Mouse (Mus musculus): ENCODE data around the gene Adora2b. TPM values are rescaled to one million over a fixed set of nuclear protein-coding genes. Genes with fewer than 3 reads are reported as not detected.

Gene Adora2b
- polyA plus RNA-seq, 1 experiment, result 5.4 TPM

- no peak overlapping the region for H3K4me3 ChIP-seq (ENCODE audit: insufficient read depth, low read depth, low read length)
- no peak overlapping the region for H3K27ac ChIP-seq (ENCODE audit: insufficient read depth, low read depth, low read length)
- WGBS, result 80% methylated on average over 6 of the region's 6 CpGs
- H3K27me3 ChIP-seq (replicated peaks; ENCODE audit: control insufficient read depth, insufficient read depth, low read length), result no peaks in the 10 kb centered on the region
- no peaks in the 10 kb centered on the region for H3K4me1 ChIP-seq (ENCODE audit: control insufficient read depth, insufficient read depth, low read length)
- no peak for DNase-seq
- no peaks in the 10 kb centered on the region; the same call in 1 of the 2 replicates for H3K36me3 ChIP-seq (ENCODE audit: control insufficient read depth, insufficient read depth, low read length)
- no peak for TF ChIP-seq POLR2A (IDR thresholded peaks at IDR 0.05; ENCODE audit: low read depth, low read length)
- TF ChIP-seq CTCF (conservative IDR thresholded peaks at IDR 0.05; ENCODE audit: insufficient read depth, insufficient read length, low read depth, low read length), result no peak
Measured at GRCm38 (mm10) chr11:62298883-62299282, 50.1 kb downstream of the Adora2b start.

DNA sequence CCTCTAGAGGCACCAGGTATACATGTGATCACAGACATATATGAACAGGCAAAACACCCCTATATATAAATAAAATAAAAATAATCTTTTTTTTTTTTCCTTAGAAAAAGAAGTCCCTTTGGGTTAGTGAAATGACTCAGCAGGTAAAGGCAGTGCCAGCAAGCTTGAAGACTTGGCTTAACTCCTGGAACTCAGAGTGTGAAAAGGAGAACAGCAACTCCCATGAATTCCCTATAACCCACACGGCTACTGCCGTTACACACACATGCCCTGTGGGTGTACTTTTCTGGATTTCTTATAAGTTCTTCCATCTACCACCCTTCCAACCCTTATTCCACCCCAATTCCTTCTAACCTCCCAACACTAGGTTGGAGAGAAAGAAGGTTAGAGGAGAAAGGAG is 57.1 kb downstream of the Adora2b start:
- H3K36me3 ChIP-seq (ENCODE audit: control insufficient read depth, insufficient read depth, low read length), result peaks cover 6% of the 10 kb centered on the region
- no peaks in the 10 kb centered on the region for H3K4me1 ChIP-seq (ENCODE audit: control insufficient read depth, insufficient read depth, low read length)
- no peak overlapping the region for H3K27ac ChIP-seq (ENCODE audit: insufficient read depth, low read depth, low read length)
- no peaks in the 10 kb centered on the region for H3K27me3 ChIP-seq (replicated peaks; ENCODE audit: control insufficient read depth, insufficient read depth, low read length)
- no peak overlapping the region for H3K4me3 ChIP-seq (ENCODE audit: insufficient read depth, low read depth, low read length)
- TF ChIP-seq POLR2A (IDR thresholded peaks at IDR 0.05; ENCODE audit: low read depth, low read length) (no peak), CTCF (conservative IDR thresholded peaks at IDR 0.05; ENCODE audit: insufficient read depth, insufficient read length, low read depth, low read length) (no peak)
- DNase-seq, result no peak
- 66% methylated on average over 2 of the region's 2 CpGs for WGBS

DNA sequence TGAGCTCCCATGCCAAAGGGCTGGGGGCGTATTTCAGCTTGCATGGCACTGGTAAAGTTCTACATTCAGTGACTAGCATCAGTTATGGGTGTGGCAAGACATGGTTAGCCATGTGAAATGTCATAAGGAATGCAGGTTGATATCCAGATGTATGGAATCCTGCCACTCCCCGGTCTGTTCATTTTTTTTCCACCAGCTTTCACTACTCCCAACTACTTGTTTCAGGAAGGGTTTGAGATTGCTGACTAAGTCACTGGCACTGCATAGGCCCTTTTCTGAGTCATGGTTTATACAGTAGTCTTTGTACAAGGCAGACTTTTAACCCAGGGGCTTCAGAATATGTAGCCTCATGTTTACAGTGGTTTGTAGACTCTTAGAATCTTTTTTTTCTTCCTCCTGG is 60.5 kb downstream of the Adora2b start:
- H3K36me3 ChIP-seq (ENCODE audit: control insufficient read depth, insufficient read depth, low read length), result peaks cover 10% of the 10 kb centered on the region
- H3K27ac ChIP-seq (ENCODE audit: insufficient read depth, low read depth, low read length), result no peak overlapping the region
- H3K27me3 ChIP-seq (replicated peaks; ENCODE audit: control insufficient read depth, insufficient read depth, low read length), result no peaks in the 10 kb centered on the region
- 95% methylated on average over 2 of the region's 2 CpGs for WGBS
- no peaks in the 10 kb centered on the region for H3K4me1 ChIP-seq (ENCODE audit: control insufficient read depth, insufficient read depth, low read length)
- DNase-seq, result no peak
- no peak overlapping the region for H3K4me3 ChIP-seq (ENCODE audit: insufficient read depth, low read depth, low read length)
- no peak for TF ChIP-seq CTCF (conservative IDR thresholded peaks at IDR 0.05; ENCODE audit: insufficient read depth, insufficient read length, low read depth, low read length)
- no peak for TF ChIP-seq POLR2A (IDR thresholded peaks at IDR 0.05; ENCODE audit: low read depth, low read length)

GRCm38 (mm10) chr11:62314984-62315383 is 66.2 kb downstream of the Adora2b start:
- no peak for DNase-seq
- no peak for TF ChIP-seq CTCF (conservative IDR thresholded peaks at IDR 0.05; ENCODE audit: insufficient read depth, insufficient read length, low read depth, low read length)
- no peak for TF ChIP-seq POLR2A (IDR thresholded peaks at IDR 0.05; ENCODE audit: low read depth, low read length)
- H3K4me3 ChIP-seq (ENCODE audit: insufficient read depth, low read depth, low read length), result no peak overlapping the region
- H3K27ac ChIP-seq (ENCODE audit: insufficient read depth, low read depth, low read length), result no peak overlapping the region
- H3K36me3 ChIP-seq (ENCODE audit: control insufficient read depth, insufficient read depth, low read length), result peaks cover 21% of the 10 kb centered on the region
- H3K27me3 ChIP-seq (replicated peaks; ENCODE audit: control insufficient read depth, insufficient read depth, low read length), result no peaks in the 10 kb centered on the region
- H3K4me1 ChIP-seq (ENCODE audit: control insufficient read depth, insufficient read depth, low read length), result no peaks in the 10 kb centered on the region
- 92% methylated on average over 5 of the region's 5 CpGs for WGBS

Other genes with a start within 250 kb of the Adora2b start
- 33.1 and 38.5 TPM in 2 replicates for gene Zswim7, start 32.4 kb downstream of the Adora2b start, polyA plus RNA-seq (2012; rRNA removed)
- gene Ttc19, start 32.5 kb downstream of the Adora2b start, polyA plus RNA-seq (2012; rRNA removed), result 10.1 and 12.2 TPM in 2 replicates
- 7.1 and 8.7 TPM in 2 replicates for gene Pigl, start 209.5 kb downstream of the Adora2b start, polyA plus RNA-seq (2012; rRNA removed)
- gene Ncor1, start 209.6 kb downstream of the Adora2b start, polyA plus RNA-seq (2012; rRNA removed), result 110 and 127 TPM in 2 replicates

All from kidney, adult 2 months (tissue).